Mouse (Mus musculus) small intestine, adult 2 months (tissue): Measurements from ENCODE around the gene Rims1. TPM values are rescaled to one million over a fixed set of nuclear protein-coding genes. Genes with fewer than 3 reads are reported as not detected.

Experiments
- H3K27ac ChIP-seq: fragments of 200-500 bp; 2 replicates; pipeline ENCODE4 v1.5.1; 2012; ENCODE audit warnings: low read depth, low read length, control low read depth, inconsistent platforms; ENCODE audit not compliant: insufficient read depth
- H3K27me3 ChIP-seq: fragments of 200-500 bp; 2 replicates; pipeline ENCODE4 v1.6.1; 2012; ENCODE audit warnings: mild to moderate bottlenecking, moderate library complexity, low read length, inconsistent platforms; ENCODE audit not compliant: control insufficient read depth, insufficient read depth
- H3K36me3 ChIP-seq: fragments of 200-500 bp; 2 replicates; pipeline ENCODE4 v1.6.1; 2012; ENCODE audit warnings: mild to moderate bottlenecking, low read length, control low read depth, inconsistent platforms; ENCODE audit not compliant: control insufficient read depth, insufficient read depth
- H3K4me1 ChIP-seq: fragments of 200-500 bp; 2 replicates; pipeline ENCODE4 v1.6.1; 2012; ENCODE audit warnings: low read length, inconsistent platforms, mixed read lengths; ENCODE audit not compliant: control insufficient read depth, insufficient read depth, insufficient read length
- H3K4me3 ChIP-seq: fragments of 200-500 bp; 2 replicates; pipeline ENCODE4 v1.5.1; 2012; ENCODE audit warnings: low read depth, mild to moderate bottlenecking, control low read depth, inconsistent platforms, low read length, moderate library complexity
- CTCF ChIP-seq: fragments of 200-500 bp; IDR thresholded peaks from 2 replicates; pipeline ENCODE4 v1.5.1; 2012; ENCODE audit warnings: low read depth, mild to moderate bottlenecking, control low read depth, inconsistent platforms, low read length, moderate library complexity, mixed read lengths; ENCODE audit not compliant: insufficient replicate concordance, insufficient read length; ENCODE audit errors: extremely low read depth
- POLR2A ChIP-seq: fragments of 200-500 bp; IDR thresholded peaks from 2 replicates; pipeline ENCODE4 v1.6.1; 2012; ENCODE audit warnings: low read depth, mild to moderate bottlenecking, control low read depth, inconsistent platforms, low read length, moderate library complexity
- WGBS: fragments of 180-500 bp; shearing (Covaris S2); methylation state at CpG from one replicate; pipeline ENCODE4 v1.1.7; 2018; 5-methylcytosine and 5-hydroxymethylcytosine counted together
- polyA plus RNA-seq: library from polyadenylated mRNA; depleted of rRNA; stranded (reverse); fragments of >200 nt; gene quantifications from 2 replicates; pipeline ENCODE4 v1.2.3, GENCODE M21; 2012

Rims1 gene
- polyA plus RNA-seq, 1 experiment = 0.68 TPM

GRCm38 (mm10) chr1:22311471-22311870 lies 494.3 kb downstream of the Rims1 start:
- Histone ChIP-seq H3K4me3 (no peak overlapping the region), H3K36me3 (no peaks in the 10 kb centered on the region), H3K4me1 (no peaks in the 10 kb centered on the region), H3K27me3 (no peaks in the 10 kb centered on the region), H3K27ac (no peak overlapping the region)
- 81% methylated on average over 7 of the region's 7 CpGs for WGBS
- TF ChIP-seq POLR2A (no peak), CTCF (no peak)

GRCm38 (mm10) chr1:22306519-22306918 lies 499.3 kb downstream of the Rims1 start:
- no peak overlapping the region for H3K4me3 ChIP-seq
- 77% methylated on average over 5 of the region's 5 CpGs for WGBS
- no peaks in the 10 kb centered on the region for H3K36me3 ChIP-seq
- TF ChIP-seq POLR2A (no peak), CTCF (no peak)
- H3K4me1 ChIP-seq = no peaks in the 10 kb centered on the region
- no peaks in the 10 kb centered on the region for H3K27me3 ChIP-seq
- no peak overlapping the region for H3K27ac ChIP-seq

GRCm38 (mm10) chr1:22305932-22306331 lies 499.9 kb downstream of the Rims1 start:
- H3K27me3 ChIP-seq = no peaks in the 10 kb centered on the region
- H3K27ac ChIP-seq = no peak overlapping the region
- WGBS = 67% methylated on average over 1 of the region's 1 CpGs
- no peaks in the 10 kb centered on the region for H3K4me1 ChIP-seq
- TF ChIP-seq CTCF (no peak), POLR2A (no peak)
- H3K4me3 ChIP-seq = no peak overlapping the region
- no peaks in the 10 kb centered on the region for H3K36me3 ChIP-seq

- H3K36me3 ChIP-seq = no peaks in the 10 kb centered on the region
- H3K4me3 ChIP-seq = no peak overlapping the region
- H3K27me3 ChIP-seq = no peaks in the 10 kb centered on the region
- H3K27ac ChIP-seq = no peak overlapping the region
- no peaks in the 10 kb centered on the region for H3K4me1 ChIP-seq
- TF ChIP-seq POLR2A = no peak
- no peak for TF ChIP-seq CTCF
- WGBS = 7% methylated on average over 3 of the region's 3 CpGs
Measured at GRCm38 (mm10) chr1:22293953-22294352, 511.8 kb downstream of the Rims1 start.

GRCm38 (mm10) chr1:22293310-22293709 lies 512.5 kb downstream of the Rims1 start:
- no peaks in the 10 kb centered on the region for H3K27me3 ChIP-seq
- no peak for TF ChIP-seq POLR2A
- TF ChIP-seq CTCF = no peak
- no peak overlapping the region for H3K27ac ChIP-seq
- no peak overlapping the region for H3K4me3 ChIP-seq
- WGBS = 37% methylated on average over 2 of the region's 2 CpGs
- no peaks in the 10 kb centered on the region for H3K4me1 ChIP-seq
- H3K36me3 ChIP-seq = no peaks in the 10 kb centered on the region

- H3K27me3 ChIP-seq = no peaks in the 10 kb centered on the region
- 69% methylated on average over 2 of the region's 2 CpGs for WGBS
Measured at GRCm38 (mm10) chr1:22286807-22287206, 519.0 kb downstream of the Rims1 start.

GRCm38 (mm10) chr1:22279954-22280353 lies 525.8 kb downstream of the Rims1 start:
- no peak overlapping the region for H3K4me3 ChIP-seq
- no peak overlapping the region for H3K27ac ChIP-seq
- no peaks in the 10 kb centered on the region for H3K27me3 ChIP-seq
- 58% methylated on average over 1 of the region's 1 CpGs for WGBS
- no peaks in the 10 kb centered on the region for H3K36me3 ChIP-seq
- no peak for TF ChIP-seq POLR2A
- no peak for TF ChIP-seq CTCF
- no peaks in the 10 kb centered on the region for H3K4me1 ChIP-seq

More at GRCm38 (mm10) chr1:22286807-22287206, 519.0 kb downstream of the Rims1 start:
- Histone ChIP-seq H3K4me3 (no peak overlapping the region), H3K4me1 (no peaks in the 10 kb centered on the region), H3K27ac (no peak overlapping the region), H3K36me3 (no peaks in the 10 kb centered on the region)
- TF ChIP-seq POLR2A = no peak
- no peak for TF ChIP-seq CTCF

GRCm38 (mm10) chr1:22274081-22274480 lies 531.7 kb downstream of the Rims1 start:
- Histone ChIP-seq H3K4me3 (no peak overlapping the region), H3K27me3 (no peaks in the 10 kb centered on the region), H3K27ac (no peak overlapping the region), H3K36me3 (no peaks in the 10 kb centered on the region), H3K4me1 (no peaks in the 10 kb centered on the region)
- no peak for TF ChIP-seq CTCF
- no peak for TF ChIP-seq POLR2A
- WGBS = 42% methylated on average over 2 of the region's 2 CpGs
